Mouse (Mus musculus) CH12.LX (cell line): ENCODE results near the gene Ank2. TPM values are rescaled to one million over a fixed set of nuclear protein-coding genes. Genes with fewer than 3 reads are reported as not detected.

Experiments used
- DNase-seq: peaks from one replicate; pipeline ENCODE4 v3.0.0-alpha.2; 2013; ENCODE audit errors: extremely low read depth
- H3K27ac ChIP-seq: 2 replicates; pipeline ENCODE4 v1.5.1; 2012; ENCODE audit warnings: low read depth, mild to moderate bottlenecking, control low read depth, moderate library complexity; ENCODE audit not compliant: insufficient read depth
- H3K27me3 ChIP-seq: replicated peaks from 2 replicates; pipeline ENCODE3; 2012; ENCODE audit warnings: inconsistent platforms
- H3K36me3 ChIP-seq, 2 experiments: replicated peaks in 1 of 2; 2 replicates each; pipeline versions ENCODE3 to v1.6.1; 2012; ENCODE audit warnings: inconsistent platforms in 1 of 2, low read length in 1 of 2, mild to moderate bottlenecking in 1 of 2, mixed read lengths in 1 of 2, moderate library complexity in 1 of 2; ENCODE audit not compliant: control insufficient read depth in 1 of 2, insufficient read depth in 1 of 2
- H3K4me1 ChIP-seq, 2 experiments: 2 replicates each; pipeline ENCODE4 v1.6.1; 2012; ENCODE audit warnings: inconsistent platforms in 1 of 2, moderate library complexity in 1 of 2; ENCODE audit not compliant: insufficient read depth in 2 of 2, control insufficient read depth in 1 of 2
- H3K4me2 ChIP-seq: 2 replicates; pipeline ENCODE4 v1.6.1; 2012; ENCODE audit warnings: low read depth, mild to moderate bottlenecking, control low read depth; ENCODE audit not compliant: poor library complexity, insufficient read depth, severe bottlenecking
- H3K4me3 ChIP-seq, 3 experiments: fragments of 150-350 bp in 1 of 3; sonication (generic) in 1 of 3; replicated peaks in 1 of 3; 2 replicates each; pipeline versions ENCODE3 to v1.5.1; 2011 to 2012; ENCODE audit warnings: low read depth in 2 of 3, low read length in 2 of 3, mild to moderate bottlenecking in 2 of 3, moderate library complexity in 2 of 3, control low read depth in 1 of 3, improper control_type of control experiment in 1 of 3, inconsistent platforms in 1 of 3, mixed read lengths in 1 of 3; ENCODE audit not compliant: poor library complexity in 1 of 3
- H3K79me2 ChIP-seq: replicated peaks from 2 replicates; pipeline ENCODE4 v1.6.1; 2012; ENCODE audit warnings: mild to moderate bottlenecking, moderate library complexity; ENCODE audit not compliant: control insufficient read depth, poor library complexity, insufficient read depth, severe bottlenecking; ENCODE audit errors: extremely low read depth
- H3K9ac ChIP-seq: 2 replicates; pipeline ENCODE4 v1.6.1; 2012; ENCODE audit warnings: low read depth, mild to moderate bottlenecking, control low read depth, moderate library complexity; ENCODE audit not compliant: insufficient read depth
- H3K9me3 ChIP-seq: replicated peaks from 2 replicates; pipeline ENCODE3; 2012; ENCODE audit warnings: low read length, inconsistent platforms, mixed read lengths
- BHLHE40 ChIP-seq: IDR thresholded peaks from 2 replicates; pipeline ENCODE4 v1.6.1; 2011; ENCODE audit warnings: mild to moderate bottlenecking, low read depth, low read length, improper control_type of control experiment
- CHD1 ChIP-seq: IDR thresholded peaks from 2 replicates; pipeline ENCODE4 v1.6.1; 2012; ENCODE audit warnings: low read depth, low read length, improper control_type of control experiment, inconsistent platforms
- CTCF ChIP-seq, 2 experiments: IDR thresholded peaks in 1 of 2; conservative IDR thresholded peaks in 1 of 2; 2 replicates each; pipeline ENCODE4 v1.5.1; 2011 to 2012; ENCODE audit warnings: low read depth in 2 of 2, low read length in 2 of 2, improper control_type of control experiment in 1 of 2, inconsistent platforms in 1 of 2, mild to moderate bottlenecking in 1 of 2, moderate library complexity in 1 of 2
- ELF1 ChIP-seq: IDR thresholded peaks from 2 replicates; pipeline ENCODE4 v1.6.1; 2014; ENCODE audit warnings: low read depth, mild to moderate bottlenecking, inconsistent platforms, low read length, improper control_type of control experiment
- EP300 ChIP-seq: IDR thresholded peaks from 2 replicates; pipeline ENCODE4 v1.6.1; 2011; ENCODE audit warnings: low read length, improper control_type of control experiment
- ETS1 ChIP-seq: conservative IDR thresholded peaks from 2 replicates; pipeline ENCODE4 v1.6.1; 2012; ENCODE audit warnings: low read depth, mild to moderate bottlenecking, inconsistent platforms, low read length, improper control_type of control experiment, moderate library complexity
- GABPA ChIP-seq: IDR thresholded peaks from 2 replicates; pipeline ENCODE4 v1.6.1; 2012; ENCODE audit warnings: low read depth, low read length, improper control_type of control experiment, inconsistent platforms; ENCODE audit not compliant: insufficient replicate concordance
- IRF4 ChIP-seq: IDR thresholded peaks from 2 replicates; pipeline ENCODE4 v1.6.1; 2014; ENCODE audit warnings: low read depth, mild to moderate bottlenecking, inconsistent platforms, low read length, improper control_type of control experiment
- JUND ChIP-seq: conservative IDR thresholded peaks from 2 replicates; pipeline ENCODE4 v1.6.1; 2011; ENCODE audit warnings: low read depth, low read length, improper control_type of control experiment
- MAFK ChIP-seq: IDR thresholded peaks from 2 replicates; pipeline ENCODE4 v1.6.1; 2011; ENCODE audit warnings: low read length, improper control_type of control experiment; ENCODE audit not compliant: insufficient replicate concordance
- MAX ChIP-seq: IDR thresholded peaks from 2 replicates; pipeline ENCODE4 v1.6.1; 2011; ENCODE audit warnings: low read length, improper control_type of control experiment
- MEF2A ChIP-seq: IDR thresholded peaks from 2 replicates; pipeline ENCODE4 v1.6.1; 2014; ENCODE audit warnings: low read depth, mild to moderate bottlenecking, inconsistent platforms, low read length, improper control_type of control experiment, borderline replicate concordance
- POLR2A ChIP-seq: IDR thresholded peaks from 2 replicates; pipeline ENCODE4 v1.6.1; 2011; ENCODE audit warnings: low read depth, mild to moderate bottlenecking, improper control_type of control experiment, low read length
- POLR2AphosphoS2 ChIP-seq: IDR thresholded peaks from 2 replicates; pipeline ENCODE4 v1.6.1; 2011; ENCODE audit warnings: low read depth, low read length, improper control_type of control experiment
- RAD21 ChIP-seq: IDR thresholded peaks from 2 replicates; pipeline ENCODE4 v1.6.1; 2011; ENCODE audit warnings: low read depth, mild to moderate bottlenecking, low read length, improper control_type of control experiment, moderate library complexity
- RCOR1 ChIP-seq: conservative IDR thresholded peaks from 2 replicates; pipeline ENCODE4 v1.6.1; 2012; ENCODE audit warnings: low read depth, mild to moderate bottlenecking, inconsistent platforms, low read length, improper control_type of control experiment
- SIN3A ChIP-seq: IDR thresholded peaks from 2 replicates; pipeline ENCODE4 v1.6.1; 2012; ENCODE audit warnings: low read length, improper control_type of control experiment, inconsistent platforms
- SMC3 ChIP-seq: IDR thresholded peaks from 2 replicates; pipeline ENCODE4 v1.6.1; 2011; ENCODE audit warnings: low read depth, low read length, improper control_type of control experiment
- TCF12 ChIP-seq: IDR thresholded peaks from 2 replicates; pipeline ENCODE4 v1.6.1; 2014; ENCODE audit warnings: low read depth, mild to moderate bottlenecking, inconsistent platforms, low read length, improper control_type of control experiment
- UBTF ChIP-seq: IDR thresholded peaks from 2 replicates; pipeline ENCODE4 v1.6.1; 2012; ENCODE audit warnings: low read depth, mild to moderate bottlenecking, inconsistent platforms, low read length, improper control_type of control experiment, moderate library complexity
- USF2 ChIP-seq: conservative IDR thresholded peaks from 2 replicates; pipeline ENCODE4 v1.6.1; 2011; ENCODE audit warnings: low read depth, low read length, improper control_type of control experiment
- ZC3H11A ChIP-seq: IDR thresholded peaks from 2 replicates; pipeline ENCODE4 v1.6.1; 2012; ENCODE audit warnings: low read depth, mild to moderate bottlenecking, inconsistent platforms, low read length, improper control_type of control experiment
- ZMIZ1 ChIP-seq: IDR thresholded peaks from 2 replicates; pipeline ENCODE4 v1.6.1; 2012; ENCODE audit warnings: low read depth, mild to moderate bottlenecking, inconsistent platforms, low read length, improper control_type of control experiment
- ZNF384 ChIP-seq: IDR thresholded peaks from 2 replicates; pipeline ENCODE4 v1.6.1; 2012; ENCODE audit warnings: low read depth, low read length, improper control_type of control experiment, inconsistent platforms
- dilution Hi-C: fragments of 300-500 bp; cut with MboI; formaldehyde crosslinking; loops from 2 replicates; pipeline ENCODE4 v1.14.3; 2020; ENCODE audit warnings: low sequenced_read_pairs; ENCODE audit not compliant: extremely low pct_unique_long_range_greater_than_20kb, extremely low pct_ligation_motif_present
- in situ Hi-C: fragments of 300-500 bp; cut with MboI; formaldehyde crosslinking; loops from 3 replicates; pipeline ENCODE4 v1.14.3; 2019; ENCODE audit warnings: low sequenced_read_pairs, low pct_ligation_motif_present, low pct_unique_long_range_greater_than_20kb, mixed read lengths
- polyA plus RNA-seq: library from polyadenylated mRNA; unstranded; fragments of >175 nt; gene quantifications from 2 replicates; pipeline ENCODE4 v1.2.1, GENCODE M21; 2012; ENCODE audit warnings: low read depth; ENCODE audit not compliant: insufficient read length
- total RNA-seq, 2 experiments: library from RNA; depleted of rRNA; stranded (reverse); fragments of 300-350 nt in 1 of 2; fragments of >200 nt in 1 of 2; gene quantifications; 2 replicates each; pipeline ENCODE4 v1.2.3; 2012 to 2014

Ank2 gene
- total and polyA plus RNA-seq, 3 experiments, result 3.9 to 20.9 (median 12.2) TPM

- DNase-seq, result no peak
- Histone ChIP-seq H3K4me1 (no peaks in the 10 kb centered on the region), H3K9me3 (no peaks in the 10 kb centered on the region), H3K9ac (no peak overlapping the region), H3K4me3 (no peak overlapping the region), H3K36me3 (no peaks in the 10 kb centered on the region), H3K4me2 (no peak overlapping the region), H3K27ac (no peak overlapping the region), H3K79me2 (no peaks in the 10 kb centered on the region; the same call in 1 of the 2 replicates), H3K27me3 (no peaks in the 10 kb centered on the region)
- dilution Hi-C loops, result no loop called here
- TF ChIP-seq MEF2A, result no peak
- TF ChIP-seq CHD1, result no peak
- no peak for TF ChIP-seq EP300
- no peak for TF ChIP-seq SMC3
- TF ChIP-seq SIN3A, result no peak
- no peak for TF ChIP-seq TCF12
- no peak for TF ChIP-seq ELF1
- no peak for TF ChIP-seq ZNF384
- no peak for TF ChIP-seq IRF4
- no peak for TF ChIP-seq MAX
- TF ChIP-seq RCOR1, result no peak
- TF ChIP-seq GABPA, result no peak
- no peak for TF ChIP-seq RAD21
- TF ChIP-seq MAFK, result no peak
- TF ChIP-seq ZC3H11A, result no peak
- in situ Hi-C loops, result no loop called here
These were observed 350.5 kb downstream of the Ank2 start for GRCm38 (mm10) chr3:127148648-127149047.

GRCm38 (mm10) chr3:127140590-127140989 lies 358.6 kb downstream of the Ank2 start:
- Histone ChIP-seq H3K27ac (no peak overlapping the region), H3K27me3 (no peaks in the 10 kb centered on the region), H3K4me1 (no peaks in the 10 kb centered on the region), H3K9ac (no peak overlapping the region), H3K4me3 (no peak overlapping the region), H3K9me3 (no peaks in the 10 kb centered on the region), H3K36me3 (no peaks in the 10 kb centered on the region), H3K79me2 (no peaks in the 10 kb centered on the region), H3K4me2 (no peak overlapping the region)
- in situ Hi-C loops, result no loop called here
- DNase-seq, result no peak
- TF ChIP-seq CHD1 (no peak), POLR2A (no peak), CTCF (conservative IDR thresholded peaks at IDR 0.05 in 1 of 2, IDR thresholded peaks at IDR 0.05 in 1 of 2; ENCODE audit: low read depth in 2 of 2, low read length in 2 of 2) (no peak), ETS1 (no peak), TCF12 (no peak), MEF2A (no peak), SIN3A (no peak), GABPA (no peak), POLR2AphosphoS2 (no peak), JUND (no peak), UBTF (no peak), USF2 (no peak), IRF4 (no peak), BHLHE40 (no peak), EP300 (no peak), ZMIZ1 (no peak)
- dilution Hi-C loops, result no loop called here
